Mouse (Mus musculus) spleen, adult 2 months (tissue): Measurements from ENCODE around the gene Gpr153.

Source experiments
- CTCF ChIP-seq: fragments of 200-500 bp; IDR thresholded peaks from 2 replicates; pipeline ENCODE4 v1.5.1; 2011; ENCODE audit warnings: mild to moderate bottlenecking, inconsistent platforms; ENCODE audit not compliant: insufficient read depth, insufficient read length, insufficient replicate concordance; ENCODE audit errors: extremely low read depth
- POLR2A ChIP-seq: fragments of 200-500 bp; IDR thresholded peaks from 2 replicates; pipeline ENCODE4 v1.6.1; 2011; ENCODE audit warnings: low read depth, low read length, inconsistent platforms

GRCm38 (mm10) chr4:152296874-152297861 is 23.1 kb downstream of the Gpr153 start, which contains the start of gene Icmt:
- TF ChIP-seq CTCF = no peak
- peak; percentile 87 for TF ChIP-seq POLR2A
